Mouse (Mus musculus): Measurements from ENCODE around the gene Svep1.
A peak's percentile ranks its signal among the peaks of the same experiment; 100 is the strongest.

Gene Svep1

GRCm38 (mm10) chr4:58170430-58170829 lies 36.2 kb downstream of the Svep1 start:
- DNase-seq (ENCODE audit: low read depth, low spot score), result no peak

GRCm38 (mm10) chr4:58169918-58170317 lies 36.7 kb downstream of the Svep1 start:
- DNase-seq (ENCODE audit: low read depth, low spot score), result no peak

- DNase-seq (ENCODE audit: low read depth, low spot score), result peak; percentile 72
Observed at GRCm38 (mm10) chr4:58168366-58168765, 38.3 kb downstream of the Svep1 start.

- DNase-seq (ENCODE audit: low read depth, low spot score), result no peak
Observed at GRCm38 (mm10) chr4:58165711-58166110, 40.9 kb downstream of the Svep1 start.

- peak; percentile 98 for DNase-seq (ENCODE audit: low read depth, low spot score)
Observed at GRCm38 (mm10) chr4:58161901-58162300, 44.8 kb downstream of the Svep1 start.

- DNase-seq (ENCODE audit: low read depth, low spot score), result no peak
Observed at GRCm38 (mm10) chr4:58159564-58159963, 47.1 kb downstream of the Svep1 start.

- peak; percentile 65 for DNase-seq (ENCODE audit: low read depth, low spot score)
Observed at GRCm38 (mm10) chr4:58150301-58150700, 56.4 kb downstream of the Svep1 start.

- DNase-seq (ENCODE audit: low read depth, low spot score), result no peak
Observed at GRCm38 (mm10) chr4:58149186-58149585, 57.5 kb downstream of the Svep1 start.

- DNase-seq (ENCODE audit: low read depth, low spot score), result no peak
Observed at GRCm38 (mm10) chr4:58148547-58148946, 58.1 kb downstream of the Svep1 start.

GRCm38 (mm10) chr4:58146676-58147075 lies 60.0 kb downstream of the Svep1 start:
- DNase-seq (ENCODE audit: low read depth, low spot score), result no peak

GRCm38 (mm10) chr4:58139764-58140556 lies 66.7 kb downstream of the Svep1 start:
- DNase-seq (ENCODE audit: low read depth, low spot score), result no peak

- no peak for DNase-seq (ENCODE audit: low read depth, low spot score)
Observed at GRCm38 (mm10) chr4:58139241-58139640, 67.4 kb downstream of the Svep1 start.

GRCm38 (mm10) chr4:58133610-58134309 lies 72.9 kb downstream of the Svep1 start:
- DNase-seq (ENCODE audit: low read depth, low spot score), result no peak

GRCm38 (mm10) chr4:58129844-58130243 lies 76.8 kb downstream of the Svep1 start:
- no peak for DNase-seq (ENCODE audit: low read depth, low spot score)

GRCm38 (mm10) chr4:58127024-58127423 lies 79.6 kb downstream of the Svep1 start:
- no peak for DNase-seq (ENCODE audit: low read depth, low spot score)

- DNase-seq (ENCODE audit: low read depth, low spot score), result no peak
Observed at GRCm38 (mm10) chr4:58115452-58115851, 91.2 kb downstream of the Svep1 start.

GRCm38 (mm10) chr4:58111008-58111407 lies 95.7 kb downstream of the Svep1 start:
- DNase-seq (ENCODE audit: low read depth, low spot score), result no peak

GRCm38 (mm10) chr4:58109793-58110192 lies 96.9 kb downstream of the Svep1 start:
- DNase-seq (ENCODE audit: low read depth, low spot score), result no peak

GRCm38 (mm10) chr4:58108364-58108763 lies 98.3 kb downstream of the Svep1 start:
- DNase-seq (ENCODE audit: low read depth, low spot score), result no peak

- DNase-seq (ENCODE audit: low read depth, low spot score), result no peak
Observed at GRCm38 (mm10) chr4:58097732-58098131, 108.9 kb downstream of the Svep1 start.

GRCm38 (mm10) chr4:58086738-58087137 lies 119.9 kb downstream of the Svep1 start:
- no peak for DNase-seq (ENCODE audit: low read depth, low spot score)

- DNase-seq (ENCODE audit: low read depth, low spot score), result no peak
Observed at GRCm38 (mm10) chr4:58086151-58086550, 120.5 kb downstream of the Svep1 start.

GRCm38 (mm10) chr4:58085340-58085739 lies 121.3 kb downstream of the Svep1 start:
- DNase-seq (ENCODE audit: low read depth, low spot score), result peak; percentile 8
